Mouse (Mus musculus) adrenal gland (tissue): ENCODE results near the gene Slc35a3.
"Not testable (repeated sequence)": the region's sequence is repeated elsewhere in the genome, so short reads cannot be mapped to it uniquely, and the experiment has no call there.

Experiments
- intact Hi-C: fragments of 180-260 bp; cut with DNase I; formaldehyde crosslinking; loops from one replicate; pipeline ENCODE4 v1.15.1; 2025
- long read RNA-seq, 2 experiments: library from polyadenylated mRNA; unstranded; transcript quantifications; one replicate each; pipeline ENCODE4 v2.0.0; 2020; ENCODE audit warnings: borderline replicate concordance in 1 of 2; ENCODE audit not compliant: insufficient replicate concordance in 1 of 2

Slc35a3 gene
- long read RNA-seq, experiment 1, full-length matches to known transcripts: 3 of 4 reads
- long read RNA-seq, experiment 1, partial matches to known transcripts: 0 of 4 reads
- long read RNA-seq, experiment 1, other reads (novel, unspliced or antisense): 1 of 4 reads
- long read RNA-seq, experiment 2, full-length matches to known transcripts: 4 of 8 reads
- long read RNA-seq, experiment 2, partial matches to known transcripts: 1 of 8 reads
- long read RNA-seq, experiment 2, other reads (novel, unspliced or antisense): 3 of 8 reads

- intact Hi-C loops: no loop called here
Measured at GRCm38 (mm10) chr3:116712436-116712881, at the start of gene Slc35a3. Slc35a3 (minus strand) TSS chr3:116712831.

DNA sequence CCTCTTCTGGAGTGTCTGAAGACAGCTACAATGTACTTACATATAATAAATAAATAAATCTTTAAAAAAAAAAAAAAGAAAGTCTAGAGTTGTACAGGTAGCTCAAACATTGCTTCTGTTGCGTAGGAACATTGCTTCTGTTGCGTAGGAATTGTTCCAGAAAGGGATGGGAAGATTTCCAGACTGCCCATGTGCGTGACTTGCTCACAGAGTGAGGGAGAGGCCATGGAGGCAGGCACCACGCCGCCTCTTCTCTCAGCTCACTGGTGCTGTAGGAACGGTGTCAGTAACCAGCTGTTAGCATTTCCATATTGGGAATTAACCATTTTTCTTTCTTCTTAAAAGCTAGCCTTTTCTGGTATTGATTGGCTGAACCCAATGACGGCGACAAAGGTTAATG, 40.2 kb upstream of the Slc35a3 start:
- intact Hi-C loops: loop anchor here (5.0 kb wide), 2 partner anchors 156 to 421 kb away; no protein-coding TSS in a partner anchor

DNA sequence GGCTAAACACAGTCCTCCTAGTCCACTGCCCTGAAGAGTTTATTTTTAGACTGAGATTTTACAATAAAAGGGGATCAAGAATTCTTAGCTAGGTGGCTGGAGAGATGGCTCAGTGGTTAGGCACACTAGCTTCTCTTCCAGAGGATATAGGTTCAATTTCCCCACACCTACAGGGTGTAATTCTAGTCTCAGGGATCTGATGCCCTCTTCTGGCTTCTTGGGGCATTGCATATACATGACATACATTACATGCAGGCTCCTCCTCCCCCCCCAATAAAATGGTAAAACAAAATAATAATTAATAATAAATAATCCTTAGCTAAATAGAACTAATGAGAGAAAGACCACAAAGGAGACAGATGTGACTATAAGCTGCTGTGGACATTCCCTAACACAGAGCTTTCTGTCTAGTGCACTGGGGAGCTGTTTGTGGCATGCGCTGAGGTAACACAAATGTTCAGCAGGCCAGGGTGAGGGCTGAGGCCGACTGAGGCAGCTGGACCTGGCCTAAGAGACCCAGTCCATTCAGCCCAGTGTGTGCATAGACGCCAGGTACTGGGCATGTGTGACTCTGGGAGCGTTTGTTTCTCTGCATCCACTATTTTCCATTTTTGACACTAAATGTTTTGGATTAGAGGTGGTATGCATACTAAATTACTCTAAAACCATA, 38.7 kb upstream of the Slc35a3 start:
- intact Hi-C loops: loop anchor here (5.0 kb wide), 2 partner anchors 154 to 419 kb away; no protein-coding TSS in a partner anchor

DNA sequence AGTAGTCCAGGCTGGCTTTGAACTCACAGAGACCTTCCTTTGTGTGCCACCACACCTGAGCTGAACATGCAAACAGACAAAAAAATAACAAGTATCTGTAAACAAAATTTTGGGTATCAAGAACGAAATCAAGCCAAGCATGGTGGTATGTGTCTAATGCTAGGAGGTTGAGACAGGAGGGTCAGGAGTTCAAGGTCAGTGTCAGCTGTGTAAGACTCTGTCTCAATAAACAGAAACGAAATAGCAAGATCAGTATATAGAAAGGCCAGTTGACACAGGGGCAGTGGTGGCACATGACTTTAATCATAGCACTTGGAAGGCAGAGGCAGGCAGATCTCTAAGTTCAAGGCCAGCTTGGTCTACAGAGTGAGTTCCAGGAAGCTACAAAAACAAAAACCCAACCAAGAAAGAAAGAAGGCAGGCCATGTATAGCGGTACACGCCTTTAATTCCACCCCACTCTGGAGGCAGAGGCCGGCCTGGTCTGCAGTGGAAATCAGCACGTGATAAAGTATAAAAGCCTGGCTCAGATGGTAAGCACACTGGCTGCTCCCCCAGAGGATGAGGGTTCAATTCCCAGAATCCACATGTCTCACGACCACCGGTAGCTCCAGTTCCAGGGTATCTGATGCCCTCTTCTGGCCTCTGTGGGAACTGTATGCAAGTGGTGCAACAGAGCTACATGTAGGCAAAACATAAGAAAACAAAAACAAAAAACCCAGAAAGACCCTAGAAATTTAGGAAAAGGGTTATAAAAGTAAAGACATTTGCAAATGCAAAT, 36.0 kb upstream of the Slc35a3 start:
- intact Hi-C loops: no loop called here

GRCm38 (mm10) chr3:116747648-116748047, 35.0 kb upstream of the Slc35a3 start:
- intact Hi-C loops: not testable (repeated sequence)

DNA sequence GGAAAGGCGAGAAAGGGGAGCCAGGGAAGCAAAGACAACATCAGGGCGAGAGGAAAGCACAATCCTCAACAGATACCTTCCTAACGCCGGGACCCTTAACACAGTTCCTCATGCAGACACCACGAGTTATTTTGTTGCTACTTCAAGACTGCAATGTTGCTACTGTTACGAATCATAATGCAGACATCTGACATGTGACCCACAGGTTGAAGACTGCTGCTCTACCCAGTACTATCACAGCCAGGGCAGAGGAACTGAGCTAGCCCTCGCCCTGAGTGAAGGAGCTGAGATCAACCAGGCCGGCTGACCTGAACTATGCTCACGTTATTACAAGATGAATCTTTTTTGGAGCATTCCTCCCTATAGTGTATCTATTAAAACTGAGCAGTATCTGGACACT, 28.3 kb upstream of the Slc35a3 start:
- intact Hi-C loops: no loop called here

DNA sequence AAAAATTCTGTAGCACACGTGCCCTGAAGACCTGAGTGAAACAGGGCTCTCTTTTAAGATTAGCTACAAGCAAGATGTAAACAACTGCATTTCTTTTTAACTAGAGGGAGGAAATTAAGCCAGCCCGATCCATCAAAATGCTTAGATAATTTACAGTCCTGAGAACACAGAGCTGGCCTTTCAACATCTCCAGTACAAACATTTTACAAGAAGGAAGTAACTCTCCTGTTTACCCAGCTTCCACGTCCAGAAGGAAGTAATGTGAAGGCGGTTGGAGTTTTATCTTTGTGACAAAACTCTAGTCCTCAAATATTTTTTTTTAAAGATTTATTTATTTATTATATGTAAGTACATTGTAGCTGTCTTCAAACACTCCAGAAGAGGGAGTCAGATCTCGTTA, 27.5 kb upstream of the Slc35a3 start:
- intact Hi-C loops: no loop called here

- intact Hi-C loops: no loop called here
Measured at GRCm38 (mm10) chr3:116737326-116737731, 24.7 kb upstream of the Slc35a3 start.

- intact Hi-C loops: no loop called here
Measured at GRCm38 (mm10) chr3:116729483-116730174, 17.0 kb upstream of the Slc35a3 start.

- intact Hi-C loops: no loop called here
Measured at GRCm38 (mm10) chr3:116726807-116727206, 14.2 kb upstream of the Slc35a3 start.

DNA sequence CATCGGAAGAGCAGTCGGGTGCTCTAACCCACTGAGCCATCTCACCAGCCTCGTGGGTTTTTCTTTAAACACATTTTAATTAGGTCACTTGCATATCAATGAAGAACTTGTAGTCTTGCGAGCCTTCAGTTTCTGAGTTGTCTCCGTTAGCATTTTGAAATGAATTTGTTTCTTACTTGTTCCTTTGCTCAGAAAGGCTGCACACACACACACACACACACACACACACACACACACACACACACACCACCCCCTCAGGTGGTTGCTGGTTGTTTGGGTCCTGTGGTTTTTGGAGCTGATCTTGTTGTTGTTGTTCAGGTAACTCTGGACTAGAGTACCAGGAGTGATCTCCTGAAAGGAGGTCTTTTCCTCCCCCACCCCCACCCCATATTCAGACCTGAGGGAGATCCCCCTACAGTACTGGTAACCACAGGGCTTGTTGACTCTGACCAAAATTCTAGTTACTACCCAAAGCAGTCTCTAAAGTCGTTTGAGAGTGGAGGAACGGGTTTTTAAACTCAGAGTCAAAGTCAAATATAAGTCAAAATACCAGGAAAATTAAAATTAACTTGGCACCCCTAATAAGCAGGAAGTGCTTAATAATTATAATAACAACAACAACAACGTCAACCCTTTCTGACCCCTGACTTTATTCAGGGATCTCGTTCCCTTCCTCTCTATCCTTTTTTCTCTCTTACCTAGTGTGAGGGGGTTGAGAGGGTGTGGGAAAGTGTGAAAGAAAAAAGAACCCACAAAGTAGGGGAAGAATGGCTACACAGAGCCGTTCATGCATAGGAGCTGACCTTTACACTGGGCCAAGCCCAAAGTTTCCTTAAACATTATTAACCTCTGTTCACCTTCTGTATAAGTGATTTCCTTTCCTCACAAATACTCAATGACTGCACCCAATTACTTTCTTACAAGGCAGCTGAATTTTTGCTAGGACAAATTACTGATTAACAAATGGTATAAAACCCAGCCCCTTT, 11.2 kb upstream of the Slc35a3 start:
- intact Hi-C loops: no loop called here

GRCm38 (mm10) chr3:116722980-116723379, 10.3 kb upstream of the Slc35a3 start:
- intact Hi-C loops: no loop called here

DNA sequence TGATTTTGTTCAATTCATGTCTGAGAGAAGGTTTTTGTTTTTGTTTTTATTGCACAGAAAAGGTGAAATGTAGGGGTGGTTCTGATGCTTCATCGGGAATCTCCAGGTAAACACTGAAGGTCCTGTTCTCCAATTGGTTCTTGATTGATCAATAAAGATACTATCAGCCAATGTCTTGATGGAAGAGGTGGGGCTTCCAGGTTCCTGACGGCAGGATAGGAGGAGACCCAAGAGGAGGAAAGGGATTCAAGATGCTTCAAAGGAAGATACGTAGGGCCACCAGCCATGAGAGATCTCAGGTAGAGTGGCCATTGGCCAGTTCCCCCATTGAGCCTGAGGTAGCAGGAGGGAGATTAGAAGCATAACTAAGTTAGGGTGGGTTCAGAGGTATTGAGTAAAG, 6.3 kb upstream of the Slc35a3 start:
- intact Hi-C loops: no loop called here

GRCm38 (mm10) chr3:116713031-116713430, 400 bp upstream of the Slc35a3 start:
- intact Hi-C loops: no loop called here

- intact Hi-C loops: no loop called here
Measured at GRCm38 (mm10) chr3:116711624-116712435, 801 bp downstream of the Slc35a3 start.

DNA sequence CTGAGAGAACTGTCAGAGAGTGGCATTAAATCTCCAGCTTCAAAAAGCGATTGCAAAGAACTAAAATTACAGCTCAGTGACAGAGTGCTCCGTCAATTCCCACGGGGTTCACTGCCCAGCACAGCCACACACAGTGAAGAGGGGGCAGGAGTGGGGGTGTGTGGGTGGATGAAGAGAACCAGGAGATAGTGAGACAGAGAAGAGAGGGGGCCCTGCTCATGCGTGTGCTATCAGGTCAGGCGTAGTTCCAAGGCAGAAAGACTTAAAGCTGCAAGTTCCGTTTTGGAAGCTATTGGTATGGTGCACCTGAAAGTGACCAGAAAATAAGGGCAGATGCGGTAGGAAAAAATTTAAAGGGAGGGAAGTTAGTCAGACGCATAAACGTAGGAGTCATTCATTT, 1.7 kb downstream of the Slc35a3 start:
- intact Hi-C loops: no loop called here

DNA sequence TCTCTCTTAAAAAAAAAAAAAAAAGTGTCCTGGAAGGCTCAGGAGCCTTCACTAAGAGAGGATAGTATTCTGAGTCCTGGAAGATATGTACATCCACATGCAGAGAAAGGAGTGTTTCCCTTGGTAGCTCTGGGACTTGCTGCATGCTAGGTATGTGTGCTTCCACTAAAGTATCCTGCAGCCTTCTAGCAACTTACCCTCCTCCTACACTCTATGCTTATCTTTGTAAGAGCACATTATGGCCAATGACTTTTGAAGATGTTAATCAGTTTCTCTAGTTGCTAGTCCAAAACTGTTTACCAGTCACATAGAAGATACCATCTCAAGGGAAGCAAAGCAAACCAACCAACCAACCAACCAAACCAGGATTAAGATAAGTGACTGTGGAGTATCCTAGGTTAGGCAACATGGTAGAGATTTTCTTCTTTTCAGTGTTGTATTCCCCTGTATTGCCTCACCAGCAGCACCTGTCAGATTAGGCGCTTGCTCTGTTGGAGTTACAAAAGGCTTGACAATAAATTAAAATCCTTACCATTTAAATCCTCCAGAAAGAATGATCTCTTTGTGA, 6.9 kb downstream of the Slc35a3 start:
- intact Hi-C loops: no loop called here

DNA sequence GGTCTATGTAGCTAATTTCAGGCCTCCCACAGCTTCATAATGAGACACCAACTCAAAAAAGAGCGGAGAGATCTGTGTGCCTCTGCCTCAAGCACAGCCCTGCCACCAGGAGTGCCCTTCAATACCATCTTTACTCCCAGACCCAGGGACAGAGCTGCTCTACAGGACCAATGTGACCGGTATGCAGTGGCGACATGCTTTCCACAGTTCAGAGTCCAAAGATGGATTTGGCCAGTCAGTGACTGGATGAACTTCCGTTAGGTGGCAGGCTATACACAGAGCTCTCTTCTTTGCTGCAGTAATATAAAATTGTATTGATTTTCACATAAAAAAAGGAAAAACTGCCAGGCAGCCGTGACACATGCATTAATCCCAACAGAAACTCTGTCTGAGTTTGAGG, 8.8 kb downstream of the Slc35a3 start:
- intact Hi-C loops: no loop called here

- intact Hi-C loops: no loop called here
Measured at GRCm38 (mm10) chr3:116702647-116703272, 9.9 kb downstream of the Slc35a3 start.
